Mouse (Mus musculus) cerebellum, adult 2 months (tissue): ENCODE results near the gene Pde5a. TPM values are rescaled to one million over a fixed set of nuclear protein-coding genes. Genes with fewer than 3 reads are reported as not detected.

Experiments used
- DNase-seq, 2 experiments: peaks; one replicate each; pipeline ENCODE4 v3.0.0; 2021
- H3K27ac ChIP-seq: fragments of 200-500 bp; 2 replicates; pipeline ENCODE4 v1.5.1; 2012; ENCODE audit warnings: low read length, control low read depth, inconsistent platforms; ENCODE audit not compliant: insufficient read depth
- H3K27me3 ChIP-seq: fragments of 200-500 bp; 2 replicates; pipeline ENCODE4 v1.6.1; 2012; ENCODE audit warnings: inconsistent platforms, mild to moderate bottlenecking, low read length, moderate library complexity; ENCODE audit not compliant: control insufficient read depth, insufficient read depth
- H3K4me1 ChIP-seq: fragments of 200-500 bp; 2 replicates; pipeline ENCODE4 v1.6.1; 2011; ENCODE audit warnings: low read length; ENCODE audit not compliant: control insufficient read depth, insufficient read depth
- H3K4me3 ChIP-seq: fragments of 200-500 bp; replicated peaks from 2 replicates; pipeline ENCODE3; 2011; ENCODE audit warnings: mild to moderate bottlenecking, low read depth, low read length, control low read depth; ENCODE audit not compliant: insufficient read depth
- CTCF ChIP-seq: fragments of 200-500 bp; IDR thresholded peaks from 2 replicates; pipeline ENCODE4 v1.5.1; 2011; ENCODE audit warnings: low read depth, mild to moderate bottlenecking, control low read depth, low read length, moderate library complexity, borderline replicate concordance; ENCODE audit not compliant: insufficient read depth
- POLR2A ChIP-seq: fragments of 200-500 bp; IDR thresholded peaks from 2 replicates; pipeline ENCODE4 v1.6.1; 2011; ENCODE audit warnings: low read length, control low read depth, borderline replicate concordance; ENCODE audit not compliant: insufficient read depth
- WGBS: fragments of 180-500 bp; shearing (Covaris S2); methylation state at CpG from one replicate; pipeline ENCODE4 v1.1.7; 2018; 5-methylcytosine and 5-hydroxymethylcytosine counted together
- polyA plus RNA-seq: library from polyadenylated mRNA; depleted of rRNA; stranded (reverse); fragments of >200 nt; gene quantifications from 2 replicates; pipeline ENCODE4 v1.2.3, GENCODE M21; 2012

The Pde5a gene
- polyA plus RNA-seq, 1 experiment: 16.1 TPM

DNA sequence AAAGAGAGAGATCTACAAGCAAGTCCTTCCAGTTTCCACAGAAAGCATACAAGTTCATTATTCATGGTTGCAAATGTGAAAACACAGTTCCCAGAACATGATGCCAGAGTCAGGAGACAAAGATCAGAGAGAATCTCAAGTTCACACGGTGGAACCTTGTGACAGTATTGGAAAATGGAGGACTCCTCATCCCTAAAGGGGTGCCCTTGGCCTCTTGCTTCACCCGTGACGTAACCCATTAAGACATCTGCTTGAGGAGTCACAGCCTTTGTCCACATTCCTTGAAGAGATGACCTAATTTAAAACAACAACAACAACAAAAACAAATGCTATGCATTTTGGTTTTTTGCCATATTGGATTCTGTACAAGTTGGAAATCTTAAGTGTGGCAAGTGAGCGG lies 136.3 kb downstream of the Pde5a start:
- no peak overlapping the region for H3K27ac ChIP-seq
- H3K4me1 ChIP-seq: no peaks in the 10 kb centered on the region
- no peak for DNase-seq
- no peak overlapping the region for H3K4me3 ChIP-seq
- TF ChIP-seq POLR2A (no peak), CTCF (no peak)
- H3K27me3 ChIP-seq: no peaks in the 10 kb centered on the region
- 75% methylated on average over 4 of the region's 4 CpGs for WGBS

DNA sequence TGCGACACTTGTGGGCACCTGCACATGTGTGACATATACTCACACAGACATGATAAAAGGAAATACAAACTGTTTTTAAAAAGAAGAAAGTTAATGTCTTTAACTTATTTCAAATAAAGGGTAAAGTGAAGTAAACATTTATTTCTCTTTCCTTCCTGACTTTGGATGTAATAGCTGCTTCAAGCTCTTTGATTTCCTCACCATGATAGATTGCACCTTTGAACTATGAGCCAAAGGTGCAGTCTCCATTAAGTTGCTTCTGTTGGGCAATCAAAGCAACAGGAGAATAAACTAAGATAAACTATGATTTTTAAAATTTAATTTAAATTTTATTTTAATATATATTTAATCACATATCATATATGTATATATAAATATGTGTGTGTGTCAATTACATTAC lies 139.5 kb downstream of the Pde5a start:
- no peaks in the 10 kb centered on the region for H3K4me1 ChIP-seq
- no peak overlapping the region for H3K4me3 ChIP-seq
- no peak overlapping the region for H3K27ac ChIP-seq
- TF ChIP-seq POLR2A (no peak), CTCF (no peak)
- no peaks in the 10 kb centered on the region for H3K27me3 ChIP-seq
- WGBS: 100% methylated on average over 1 of the region's 1 CpGs
- DNase-seq: no peak

DNA sequence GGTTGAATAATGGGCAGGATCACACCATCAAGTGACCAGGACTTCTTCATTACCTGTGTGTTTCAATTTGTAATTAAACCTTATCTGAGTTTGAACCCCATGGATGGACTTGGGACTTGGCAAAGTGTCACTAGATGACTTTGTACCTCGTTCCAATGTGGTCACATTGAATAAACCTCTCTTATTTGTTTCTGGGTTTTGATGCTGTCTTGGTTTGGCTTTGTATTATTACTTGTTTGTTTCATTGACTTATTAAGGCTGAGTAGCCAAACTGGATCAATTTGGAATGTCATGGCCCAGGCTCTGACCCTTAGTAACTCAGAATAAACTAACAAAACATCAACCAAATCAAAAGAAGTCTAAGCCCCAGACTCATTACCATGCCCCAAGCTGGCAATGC lies 142.8 kb downstream of the Pde5a start:
- Histone ChIP-seq H3K27me3 (no peaks in the 10 kb centered on the region), H3K4me3 (no peak overlapping the region), H3K4me1 (no peaks in the 10 kb centered on the region), H3K27ac (no peak overlapping the region)
- WGBS: 76% methylated on average over 1 of the region's 1 CpGs
- TF ChIP-seq POLR2A (no peak), CTCF (no peak)
- DNase-seq: no peak

DNA sequence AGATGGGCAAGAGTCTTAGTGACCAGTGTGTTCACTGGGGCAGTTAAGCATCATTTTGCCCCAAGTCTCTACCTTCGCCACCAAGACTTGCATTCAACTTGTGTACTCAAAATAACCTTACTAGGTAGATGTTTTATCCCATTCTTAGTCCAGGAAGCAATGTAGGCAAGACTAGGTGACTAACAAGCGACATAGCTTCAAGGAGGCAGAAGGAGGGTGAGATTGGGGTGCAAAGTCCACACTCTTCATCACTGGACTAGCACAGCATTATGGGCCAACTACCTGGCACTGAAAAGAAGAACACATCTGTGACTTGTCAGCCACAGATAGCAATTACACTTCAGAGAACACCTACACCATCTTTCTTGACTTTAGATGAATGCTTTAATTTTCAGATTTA lies 148.1 kb downstream of the Pde5a start:
- no peak for TF ChIP-seq CTCF
- no peaks in the 10 kb centered on the region for H3K4me1 ChIP-seq
- 95% methylated on average over 2 of the region's 2 CpGs for WGBS
- no peaks in the 10 kb centered on the region for H3K27me3 ChIP-seq
- no peak overlapping the region for H3K27ac ChIP-seq
- no peak for DNase-seq
- no peak overlapping the region for H3K4me3 ChIP-seq

DNA sequence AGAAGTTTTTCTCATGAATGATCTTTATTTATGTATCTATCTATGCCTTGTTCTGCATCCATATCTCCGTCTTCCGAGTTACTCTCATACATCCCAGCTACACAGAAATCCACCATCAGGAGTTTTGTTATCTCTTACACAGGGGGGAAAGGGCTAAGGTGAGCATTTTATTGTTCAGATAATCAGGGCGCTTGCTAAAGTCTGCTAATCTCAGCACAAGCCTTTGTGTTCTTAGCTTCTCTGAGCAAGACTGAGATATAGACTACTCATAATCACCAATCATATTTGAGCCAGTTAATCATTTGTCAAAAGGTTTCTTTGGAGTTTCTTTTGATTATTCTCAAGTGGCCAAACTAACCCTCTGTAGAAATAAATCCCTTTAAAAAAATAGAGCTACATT lies 148.8 kb downstream of the Pde5a start:
- no peak overlapping the region for H3K4me3 ChIP-seq
- 95% methylated on average over 3 of the region's 3 CpGs for WGBS
- no peaks in the 10 kb centered on the region for H3K27me3 ChIP-seq
- no peak for DNase-seq
- no peaks in the 10 kb centered on the region for H3K4me1 ChIP-seq
- no peak overlapping the region for H3K27ac ChIP-seq
- TF ChIP-seq CTCF (no peak), POLR2A (no peak)

DNA sequence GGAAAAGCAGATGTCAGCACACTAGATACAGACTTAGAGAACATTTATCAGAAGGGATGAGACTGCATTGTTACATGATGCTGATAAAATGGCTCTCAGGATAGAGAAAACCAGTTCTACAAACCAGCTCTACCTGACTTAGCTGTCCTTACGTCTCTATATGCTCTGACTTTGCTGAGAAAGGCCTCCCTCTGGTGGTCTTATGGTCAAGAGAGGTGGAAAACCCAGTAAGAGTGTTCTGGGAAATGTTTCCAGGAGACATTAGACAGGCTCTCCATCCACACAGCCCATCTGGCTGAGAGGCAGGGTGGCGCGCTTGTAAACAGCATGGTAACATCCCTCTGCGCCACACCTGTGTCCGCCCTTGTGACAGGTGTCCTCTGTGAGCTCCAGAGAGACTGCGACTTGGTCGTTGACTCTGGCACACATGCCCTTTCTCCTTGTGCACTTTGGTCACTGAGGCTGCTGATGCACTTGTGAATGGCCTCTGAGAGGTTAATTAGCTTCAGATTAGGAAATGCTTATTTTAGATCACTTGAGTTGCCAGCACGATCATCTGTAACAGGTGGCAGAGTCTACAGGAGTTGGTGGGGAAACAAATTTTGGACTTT lies 150.1 kb downstream of the Pde5a start:
- no peak for DNase-seq
- Histone ChIP-seq H3K4me1 (no peaks in the 10 kb centered on the region), H3K27me3 (no peaks in the 10 kb centered on the region), H3K27ac (no peak overlapping the region), H3K4me3 (no peak overlapping the region)
- 82% methylated on average over 8 of the region's 8 CpGs for WGBS
- TF ChIP-seq POLR2A (no peak), CTCF (no peak)

DNA sequence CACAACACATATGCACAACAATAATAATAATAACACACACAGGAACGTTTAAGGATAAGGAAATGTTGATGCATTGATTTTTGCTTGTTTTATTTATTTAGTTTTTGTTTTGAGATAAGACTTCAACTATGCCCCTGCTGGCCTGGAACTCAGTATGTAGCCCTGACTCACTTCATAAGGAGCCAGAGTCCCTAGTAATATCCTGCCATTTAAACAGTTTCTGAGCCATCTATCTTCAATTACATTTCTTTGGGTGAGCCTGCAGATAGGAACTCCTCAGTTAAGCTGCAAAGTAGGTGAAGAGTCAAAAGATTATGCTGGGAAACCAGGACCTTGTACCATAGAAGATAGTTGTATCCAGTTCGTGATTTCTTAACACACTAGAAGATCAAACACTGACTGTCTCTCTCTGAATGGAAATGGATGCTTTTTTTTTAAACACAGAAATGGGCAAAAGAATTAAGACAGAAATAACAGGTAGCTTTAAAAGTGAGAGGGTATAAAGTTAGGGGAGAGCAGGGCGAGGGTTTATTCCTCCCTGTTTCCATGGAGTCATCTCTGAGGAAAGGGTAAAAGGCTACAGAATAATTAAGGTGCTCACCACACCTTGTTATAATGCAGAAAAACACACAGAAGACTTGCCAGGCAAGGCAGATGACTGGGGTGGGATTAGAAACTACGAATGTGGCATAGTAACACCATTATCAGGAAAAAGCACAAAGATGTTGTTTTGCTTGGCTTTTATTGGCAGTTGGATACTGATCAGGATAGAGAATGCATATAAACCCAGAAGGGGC lies 159.0 kb downstream of the Pde5a start:
- 75% methylated on average over 4 of the region's 4 CpGs for WGBS

DNA sequence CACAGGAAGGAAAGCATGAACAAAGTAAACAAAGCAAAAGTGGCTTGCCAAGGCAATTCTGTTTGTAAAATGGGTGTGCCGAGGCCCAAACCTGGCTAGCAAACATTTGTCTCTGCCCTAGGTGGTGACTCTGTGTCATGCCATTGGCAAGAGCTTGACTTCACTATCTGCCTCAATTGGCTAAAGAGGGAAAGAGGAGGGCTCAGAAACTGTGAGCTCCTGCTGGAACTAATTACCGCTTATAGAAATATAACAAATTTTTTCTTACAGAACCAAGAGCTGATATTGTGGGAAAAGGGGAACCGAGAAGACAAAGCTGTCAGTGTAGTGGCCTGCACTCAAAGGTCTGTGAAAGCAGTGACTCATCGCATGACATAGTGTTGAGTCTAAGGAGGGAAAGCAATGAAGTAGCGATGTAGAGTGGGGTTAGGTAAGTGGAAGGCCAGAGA lies 159.6 kb downstream of the Pde5a start:
- H3K27ac ChIP-seq: no peak overlapping the region
- no peak overlapping the region for H3K4me3 ChIP-seq
- DNase-seq: no peak
- H3K27me3 ChIP-seq: no peaks in the 10 kb centered on the region
- no peaks in the 10 kb centered on the region for H3K4me1 ChIP-seq
- TF ChIP-seq CTCF (no peak), POLR2A (no peak)
- WGBS: 86% methylated on average over 5 of the region's 5 CpGs

More for the DNA sequence above, 159.0 kb downstream of the Pde5a start:
- DNase-seq: no peak
- no peaks in the 10 kb centered on the region for H3K4me1 ChIP-seq
- no peak overlapping the region for H3K4me3 ChIP-seq
- H3K27me3 ChIP-seq: no peaks in the 10 kb centered on the region
- TF ChIP-seq POLR2A (no peak), CTCF (no peak)
- no peak overlapping the region for H3K27ac ChIP-seq
